Mouse (Mus musculus): ENCODE results near the gene Cdk9.

The Cdk9 gene

DNA sequence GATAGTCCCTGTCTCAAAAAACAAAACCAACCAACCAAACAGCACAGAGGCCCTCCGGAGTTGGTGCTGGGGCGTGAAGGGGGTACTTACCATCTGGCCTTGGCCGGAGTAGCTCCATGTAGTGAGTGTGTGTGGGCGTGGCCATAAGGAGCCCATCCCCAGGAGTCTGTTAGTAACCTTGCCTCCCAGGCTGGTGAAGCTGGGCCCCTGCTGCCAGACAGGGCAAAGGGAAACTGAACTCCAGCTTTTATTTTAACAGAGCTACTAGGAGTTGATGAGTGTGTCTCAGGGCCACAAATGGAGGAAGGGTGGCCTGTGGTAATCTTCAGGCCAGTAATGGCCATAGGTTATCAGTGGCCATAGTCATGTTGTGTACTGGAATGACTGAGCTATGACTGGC, 21.6 kb upstream of the Cdk9 start:
- no peak for DNase-seq (ENCODE audit: low spot score in 2 of 2)

DNA sequence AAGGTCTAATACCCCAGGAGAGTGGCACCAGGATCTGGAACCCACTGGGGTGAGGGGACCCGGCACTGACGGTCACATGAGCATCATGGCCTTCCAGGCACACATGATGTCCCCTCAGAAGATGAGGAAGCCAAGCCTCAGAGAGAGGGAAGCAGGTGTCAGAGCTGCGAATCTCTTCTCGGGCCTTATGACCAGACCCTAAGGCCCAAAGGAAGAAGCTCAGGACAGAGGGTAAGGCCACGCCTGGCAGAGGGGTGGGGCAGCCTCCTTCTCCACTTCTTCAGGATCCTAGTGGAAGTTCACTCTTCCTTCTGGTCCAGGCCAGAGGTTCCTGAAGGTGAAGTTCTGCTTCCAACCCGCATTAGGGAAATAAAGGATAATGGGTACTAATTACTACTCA, 19.8 kb upstream of the Cdk9 start:
- DNase-seq (ENCODE audit: low spot score in 2 of 2), result no peak

DNA sequence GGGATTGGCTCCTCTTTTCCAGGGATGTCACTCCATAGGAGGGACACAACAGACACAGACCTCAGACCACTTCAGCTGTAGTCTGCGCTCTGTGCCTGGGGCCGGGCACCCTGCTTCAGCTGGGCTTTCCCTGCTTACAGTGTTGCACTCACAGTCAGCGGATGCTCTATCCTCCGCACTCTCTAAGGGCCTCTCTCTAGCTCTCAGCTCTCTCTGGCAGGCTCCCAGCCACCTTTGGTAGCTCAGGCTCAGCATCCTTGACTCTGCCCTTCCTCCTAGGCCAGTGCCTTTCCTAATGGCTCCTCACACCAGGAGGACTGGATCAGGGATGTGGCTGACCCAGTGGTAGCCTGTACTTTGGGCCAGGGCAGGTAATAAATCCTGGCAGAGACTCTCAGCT, 19.0 kb upstream of the Cdk9 start:
- DNase-seq (ENCODE audit: low spot score in 2 of 2), result no peak

DNA sequence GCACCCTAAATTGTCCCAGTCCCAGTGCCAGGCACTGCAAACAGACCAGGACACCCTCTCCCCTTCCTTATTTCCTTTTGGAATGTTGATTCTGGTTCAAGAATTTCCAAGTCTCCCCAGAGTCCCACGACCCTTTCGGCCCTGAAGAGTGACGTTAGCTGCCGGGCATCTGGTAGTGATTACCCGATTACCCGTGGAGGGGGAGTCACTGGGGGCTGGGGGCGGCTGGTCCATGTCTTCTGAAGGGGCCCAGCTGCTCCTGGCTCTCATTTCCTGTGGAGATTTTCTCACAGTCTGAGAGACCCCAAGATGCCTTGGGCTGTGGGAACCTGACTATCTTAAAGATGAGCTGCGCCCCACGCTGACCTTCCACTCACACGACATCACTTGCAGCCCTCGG, 18.0 kb upstream of the Cdk9 start:
- DNase-seq (ENCODE audit: low spot score in 2 of 2), result no peak

DNA sequence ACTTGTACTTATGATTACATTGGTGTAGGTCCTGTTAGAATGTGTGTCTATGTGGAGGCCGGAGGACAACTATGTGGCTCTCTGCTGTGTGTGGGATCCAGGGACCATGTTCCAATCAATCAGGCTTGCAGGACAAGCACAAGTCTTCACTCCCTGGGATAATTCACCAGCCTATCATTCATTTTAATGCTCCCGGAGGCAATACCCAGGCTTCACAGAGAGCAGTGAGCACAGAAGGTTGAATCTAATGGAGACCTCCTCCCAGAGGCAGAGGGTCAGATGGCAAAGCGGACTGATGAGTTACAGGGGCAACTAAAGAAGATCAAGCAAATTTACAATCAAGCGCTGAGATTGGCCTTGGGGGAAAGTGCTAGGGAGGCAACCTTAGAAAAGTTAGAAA, 16.7 kb upstream of the Cdk9 start:
- DNase-seq (ENCODE audit: low spot score in 2 of 2), result no peak

DNA sequence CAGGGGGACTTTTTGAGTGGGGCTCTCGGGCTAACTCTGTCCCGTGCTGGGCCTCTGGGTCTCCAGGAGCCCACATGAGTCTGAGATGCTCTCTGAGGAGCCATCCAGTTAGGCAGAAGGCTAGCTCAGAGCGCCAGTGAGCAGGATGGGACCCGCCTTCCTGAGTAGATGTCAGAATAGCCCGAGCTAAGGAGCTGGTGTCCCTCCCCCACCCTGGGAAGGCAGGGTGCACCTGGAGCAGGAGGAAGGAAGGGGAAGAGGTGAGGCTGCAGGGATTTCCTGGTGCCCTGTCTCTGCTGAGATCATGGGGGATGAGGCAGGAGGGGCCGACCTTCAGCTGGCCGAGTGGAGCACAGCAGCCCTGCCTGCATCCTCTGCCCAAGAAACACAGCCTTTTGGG, 15.6 kb upstream of the Cdk9 start:
- DNase-seq (ENCODE audit: low spot score in 2 of 2), result no peak

DNA sequence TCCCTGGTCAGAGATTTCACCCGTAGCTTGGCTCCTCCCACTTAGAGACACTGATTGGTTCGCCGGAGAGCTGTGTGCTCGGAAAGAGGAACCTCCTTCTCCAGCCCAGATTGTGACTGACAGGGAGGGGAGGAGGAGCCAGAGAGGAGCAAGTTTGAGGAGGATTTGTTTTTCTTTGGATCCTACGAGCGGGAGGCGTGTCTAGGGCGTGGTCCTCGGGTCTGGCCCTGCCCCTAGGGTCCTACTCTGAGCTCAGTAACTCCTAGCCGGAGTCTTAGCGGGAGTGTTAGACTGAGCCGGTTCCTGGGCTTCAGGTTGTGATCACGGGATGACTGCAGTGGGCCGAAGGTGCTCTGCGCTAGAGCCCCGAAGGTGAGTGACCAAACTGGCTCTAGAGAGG, 14.6 kb upstream of the Cdk9 start:
- DNase-seq (ENCODE audit: low spot score in 2 of 2), result peak; percentile 72 to 79

DNA sequence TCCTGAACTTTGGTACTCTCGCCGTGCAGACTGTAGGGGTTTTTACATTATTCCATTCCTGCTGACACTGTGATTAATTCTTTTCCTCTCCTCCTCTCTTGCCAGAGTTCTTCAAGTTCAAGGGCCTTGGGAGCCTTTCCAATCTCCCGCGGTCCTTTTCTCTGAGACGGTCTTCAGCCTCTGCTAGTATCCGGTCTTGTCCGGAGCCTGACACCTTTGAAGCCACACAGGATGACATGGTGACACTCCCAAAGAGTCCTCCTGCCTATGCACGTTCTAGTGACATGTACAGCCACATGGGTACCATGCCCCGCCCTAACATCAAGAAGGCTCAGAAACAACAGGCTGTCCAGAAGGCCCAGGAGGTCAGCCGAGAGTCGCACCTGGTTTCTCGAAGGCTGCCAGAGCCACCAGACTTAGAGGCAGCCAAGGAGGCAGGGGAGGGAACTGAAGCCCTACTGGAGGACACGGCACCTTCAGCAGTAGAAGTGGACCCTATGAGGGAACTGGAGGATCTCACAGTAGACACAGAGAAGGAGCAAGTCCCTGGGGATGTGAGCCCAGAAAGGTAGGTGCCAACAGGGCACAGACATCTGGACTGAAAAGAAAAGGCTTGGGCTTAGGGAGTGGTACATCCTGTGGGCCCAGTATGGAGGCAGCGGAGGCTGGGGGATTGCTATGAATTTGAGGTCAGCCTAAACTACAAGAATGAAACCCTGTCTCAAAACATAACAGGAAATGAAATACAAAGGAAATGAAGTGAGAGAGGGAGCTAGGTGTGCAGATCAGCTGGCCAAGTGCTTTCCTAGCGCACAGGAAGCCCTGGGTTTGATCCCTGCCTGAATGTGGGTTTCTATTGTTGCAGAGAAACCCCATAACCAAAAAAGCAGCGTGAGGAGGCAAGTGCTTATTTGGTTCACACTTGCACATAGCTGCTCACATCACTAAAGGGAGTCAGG, 12.2 kb upstream of the Cdk9 start:
- no peak for DNase-seq (ENCODE audit: low spot score in 2 of 2)

DNA sequence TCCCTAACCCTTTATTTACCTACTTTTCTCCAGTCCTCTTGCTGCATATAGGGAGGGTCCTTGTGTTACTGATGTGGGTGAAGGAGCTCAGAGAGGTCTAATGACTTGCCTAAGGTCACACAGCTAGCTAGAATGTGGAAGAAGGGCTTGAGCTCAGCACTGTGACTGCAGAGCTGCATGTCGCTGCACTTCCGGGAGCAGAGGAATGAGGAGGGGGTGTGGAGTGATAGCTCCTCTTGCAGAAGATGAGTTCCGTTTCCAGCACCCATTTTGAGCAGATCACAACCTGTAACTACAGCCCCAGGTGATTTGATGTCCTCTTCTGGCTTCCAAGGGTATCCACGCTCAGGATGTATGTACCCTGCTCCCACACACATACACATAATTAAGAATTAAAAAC, 11.3 kb upstream of the Cdk9 start:
- no peak for DNase-seq (ENCODE audit: low spot score in 2 of 2)

DNA sequence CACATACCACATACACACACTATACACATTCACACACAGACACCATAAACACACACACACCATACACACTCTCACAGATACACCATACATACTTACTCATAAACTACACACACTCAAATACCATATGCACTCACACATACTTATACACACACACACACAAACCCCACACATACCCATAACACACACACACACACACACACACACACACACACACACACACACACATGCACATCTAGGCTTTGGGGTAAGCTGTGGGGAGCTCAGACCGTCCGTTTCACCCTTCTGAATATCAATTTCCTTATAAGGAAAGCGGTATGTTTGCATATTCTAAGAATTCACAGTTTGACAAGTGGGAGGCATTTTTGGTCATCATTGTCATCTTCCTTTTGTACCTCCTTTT, 9.7 kb upstream of the Cdk9 start:
- no peak for DNase-seq (ENCODE audit: low spot score in 2 of 2)

DNA sequence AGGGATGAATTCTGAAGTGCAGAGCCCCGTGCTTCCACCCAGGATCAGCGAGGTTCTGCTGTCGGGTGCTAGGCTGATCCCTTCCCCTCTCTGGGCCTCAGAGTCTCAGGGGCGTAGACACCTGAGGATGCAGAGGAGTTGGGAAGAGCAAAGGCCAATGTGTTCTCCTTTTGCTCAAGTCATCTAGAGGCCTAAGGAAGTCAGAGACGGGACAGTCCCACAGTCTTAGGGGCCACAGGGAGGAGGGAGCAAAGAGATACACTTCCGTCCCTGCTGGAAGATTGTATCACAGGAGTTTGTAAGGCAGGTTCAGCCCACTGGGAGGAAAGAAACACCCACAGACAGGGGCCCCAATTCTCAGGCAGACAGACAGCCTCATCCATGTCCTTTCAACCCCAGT, 9.2 kb upstream of the Cdk9 start:
- DNase-seq (ENCODE audit: low spot score in 2 of 2), result no peak

DNA sequence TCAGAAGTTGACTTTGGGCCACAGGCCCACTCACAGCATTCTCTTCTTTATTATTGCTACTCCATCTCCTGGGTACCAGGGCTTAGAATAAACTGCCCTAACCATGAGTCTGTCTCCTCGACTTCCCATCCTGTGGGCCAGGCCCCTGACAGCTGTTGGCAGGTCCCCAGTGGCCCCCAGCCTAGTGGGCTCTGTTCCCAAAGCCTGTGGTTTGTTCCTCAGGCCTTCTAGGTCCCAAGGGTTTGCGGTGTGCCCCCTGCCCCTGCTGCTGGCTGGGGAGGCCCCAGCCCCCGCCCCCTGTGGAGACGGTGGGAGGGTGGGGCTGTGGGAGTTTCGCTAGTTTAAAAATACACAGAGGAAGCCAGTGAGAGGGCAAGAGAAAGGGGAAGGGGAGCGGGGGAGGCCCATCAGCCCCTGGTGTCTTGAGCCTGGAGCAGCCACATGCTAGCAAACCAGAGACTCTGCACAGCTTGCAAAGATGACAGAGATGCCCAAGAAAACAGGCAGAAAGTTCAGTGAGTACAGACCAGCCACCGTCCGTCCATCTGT, 7.9 kb upstream of the Cdk9 start, which contains the start of gene Sh2d3c:
Gene Sh2d3c (plus strand): TSS at position 375 of the 549 bp plus-strand sequence.
- DNase-seq (ENCODE audit: low spot score in 2 of 2), result peak; percentile 65 to 78

DNA sequence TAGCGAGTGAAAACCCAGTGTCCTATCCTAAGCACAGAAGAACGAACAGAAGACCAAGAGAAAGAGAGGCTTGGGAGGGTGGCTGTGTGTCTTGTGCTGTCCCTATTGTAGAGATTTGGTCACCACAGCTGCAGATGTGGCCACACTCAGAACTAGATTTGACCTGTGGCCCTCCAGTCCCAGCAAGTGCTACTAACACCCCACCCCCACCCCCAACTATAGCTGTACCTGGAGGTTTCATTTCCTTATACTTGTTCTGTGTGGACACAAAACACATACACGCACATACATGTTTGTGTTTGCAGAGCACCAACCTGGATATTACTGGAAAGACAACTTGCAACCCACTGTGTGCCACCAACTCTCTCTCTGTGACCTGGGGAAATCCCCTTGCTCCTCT, 7.2 kb upstream of the Cdk9 start:
- no peak for DNase-seq (ENCODE audit: low spot score in 2 of 2)

DNA sequence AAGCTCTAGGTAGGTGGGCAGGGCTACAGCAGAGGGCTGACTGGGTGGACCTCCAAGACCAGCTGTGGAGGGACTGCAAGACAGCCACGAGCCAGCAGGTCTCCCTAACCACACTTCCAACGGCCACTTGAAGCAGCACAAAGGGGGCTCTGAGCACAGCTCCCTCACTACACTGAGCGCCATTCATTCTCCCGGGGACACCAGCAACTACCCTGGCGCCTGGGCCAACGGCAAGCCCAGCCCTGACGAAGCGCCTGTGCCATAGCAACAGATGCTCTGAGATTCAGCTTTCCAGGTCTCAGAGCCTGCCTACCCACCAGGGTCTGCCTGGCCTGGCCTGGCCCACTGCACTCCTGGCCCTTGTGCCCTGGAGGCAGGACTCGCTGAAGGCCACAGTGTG, 5.9 kb upstream of the Cdk9 start:
- no peak for DNase-seq (ENCODE audit: low spot score in 2 of 2)

DNA sequence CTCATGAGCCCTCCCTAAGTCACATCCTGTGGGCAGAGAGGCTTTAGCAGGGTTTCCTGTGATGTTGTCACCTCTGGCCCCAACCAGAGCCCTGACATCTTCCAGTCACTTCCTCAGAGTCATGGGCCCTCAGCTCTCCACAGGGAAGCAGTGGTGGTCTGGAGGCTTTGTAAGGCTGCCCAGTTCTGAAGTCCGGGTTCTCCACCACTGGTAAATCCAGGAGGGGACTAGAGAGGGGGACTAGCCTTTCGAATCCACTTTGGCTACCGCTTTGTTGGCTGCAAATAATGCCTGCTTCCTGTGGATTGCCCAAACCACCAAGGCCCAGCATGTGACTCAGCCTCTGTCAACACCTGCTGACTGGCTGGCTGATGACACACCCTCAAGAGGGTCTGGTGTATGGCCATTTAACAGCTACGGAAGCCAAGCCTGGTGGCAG, 2.1 kb upstream of the Cdk9 start:
- peak; percentile 54 to 73 for DNase-seq (ENCODE audit: low spot score in 2 of 2)

DNA sequence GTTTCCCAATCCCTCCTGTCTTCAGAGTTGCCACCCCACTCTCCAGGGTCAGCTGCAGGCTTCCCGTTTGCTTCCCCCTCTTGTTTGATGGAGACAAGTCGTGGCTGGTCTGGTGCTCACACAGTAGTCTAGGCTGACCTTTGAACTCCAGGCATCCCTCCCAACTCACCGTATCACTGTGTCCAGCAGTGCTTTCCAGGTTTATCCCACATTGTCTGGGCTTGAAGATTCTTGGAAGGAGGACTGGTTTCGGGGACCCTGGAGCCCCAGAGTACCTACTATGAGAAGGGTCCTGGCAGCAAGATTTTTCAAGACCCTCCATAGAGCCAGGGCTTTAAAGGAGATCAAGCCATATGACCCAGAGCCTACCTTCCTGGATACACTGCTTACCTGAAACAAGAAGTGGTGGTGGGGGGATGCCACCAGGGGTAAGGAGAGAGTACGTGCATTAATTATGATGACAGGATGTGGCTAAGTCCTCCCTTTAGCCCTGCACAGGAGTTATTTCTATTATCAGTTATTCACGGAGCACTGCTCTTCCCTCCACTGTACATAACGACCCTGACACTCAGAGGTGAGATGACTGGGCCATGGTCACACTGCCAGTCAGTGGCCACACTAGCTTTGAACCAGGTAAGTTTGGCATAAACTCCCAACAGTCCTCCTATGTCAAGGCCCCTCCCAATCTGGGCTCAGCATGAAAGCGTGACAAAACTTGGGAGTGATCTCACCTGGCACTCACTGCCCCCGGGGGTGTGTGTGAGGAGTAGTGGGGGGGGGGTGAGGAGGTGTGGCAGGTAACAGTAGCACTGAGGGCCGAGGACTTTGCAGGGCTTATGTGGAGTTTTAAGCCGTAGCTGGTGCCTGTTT, 1.5 kb upstream of the Cdk9 start:
- DNase-seq (ENCODE audit: low spot score in 2 of 2), result no peak

DNA sequence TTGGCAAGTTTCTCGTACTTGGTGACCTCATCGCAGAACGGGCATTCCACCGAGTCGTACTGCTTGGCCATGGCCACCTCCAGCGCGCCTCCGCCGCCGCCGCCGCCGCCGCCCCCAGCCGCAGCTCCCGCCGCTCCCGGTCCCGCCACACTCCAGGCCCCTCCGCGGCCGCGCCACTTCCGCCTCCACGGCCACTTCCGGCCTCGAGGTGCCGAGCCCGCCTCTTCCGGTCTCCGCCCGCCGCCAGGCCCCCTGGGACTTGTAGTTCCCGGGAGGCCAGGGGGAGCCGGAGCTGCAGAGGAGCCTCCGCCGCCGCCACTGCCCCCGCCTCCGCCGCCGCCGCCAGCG, 316 bp downstream of the Cdk9 start:
- DNase-seq (ENCODE audit: low spot score in 2 of 2), result peak; percentile 95 to 98

DNA sequence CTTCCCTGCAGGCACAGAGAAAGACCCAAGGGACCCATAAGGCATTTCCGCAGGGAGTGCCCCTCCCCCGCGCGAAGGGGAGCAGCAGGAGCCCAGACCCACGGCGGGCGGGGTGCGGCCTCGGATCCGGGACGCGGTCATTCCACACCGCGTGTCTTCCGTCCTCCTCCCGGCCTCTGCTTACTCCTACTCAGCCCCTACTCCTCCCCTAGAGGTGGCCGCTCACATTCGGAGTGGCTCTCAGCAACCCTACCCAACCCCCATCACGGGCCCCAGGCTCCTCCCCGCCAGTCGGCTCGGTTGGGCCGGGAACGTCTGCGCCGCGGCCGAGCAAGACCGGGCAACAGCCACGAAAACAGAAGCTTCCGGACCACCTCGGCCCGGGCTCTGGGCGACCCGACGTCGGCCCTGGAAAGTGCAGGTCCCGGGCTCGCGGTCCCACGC, 746 bp downstream of the Cdk9 start:
- DNase-seq (ENCODE audit: low spot score in 2 of 2), result peak; percentile 80 to 87

DNA sequence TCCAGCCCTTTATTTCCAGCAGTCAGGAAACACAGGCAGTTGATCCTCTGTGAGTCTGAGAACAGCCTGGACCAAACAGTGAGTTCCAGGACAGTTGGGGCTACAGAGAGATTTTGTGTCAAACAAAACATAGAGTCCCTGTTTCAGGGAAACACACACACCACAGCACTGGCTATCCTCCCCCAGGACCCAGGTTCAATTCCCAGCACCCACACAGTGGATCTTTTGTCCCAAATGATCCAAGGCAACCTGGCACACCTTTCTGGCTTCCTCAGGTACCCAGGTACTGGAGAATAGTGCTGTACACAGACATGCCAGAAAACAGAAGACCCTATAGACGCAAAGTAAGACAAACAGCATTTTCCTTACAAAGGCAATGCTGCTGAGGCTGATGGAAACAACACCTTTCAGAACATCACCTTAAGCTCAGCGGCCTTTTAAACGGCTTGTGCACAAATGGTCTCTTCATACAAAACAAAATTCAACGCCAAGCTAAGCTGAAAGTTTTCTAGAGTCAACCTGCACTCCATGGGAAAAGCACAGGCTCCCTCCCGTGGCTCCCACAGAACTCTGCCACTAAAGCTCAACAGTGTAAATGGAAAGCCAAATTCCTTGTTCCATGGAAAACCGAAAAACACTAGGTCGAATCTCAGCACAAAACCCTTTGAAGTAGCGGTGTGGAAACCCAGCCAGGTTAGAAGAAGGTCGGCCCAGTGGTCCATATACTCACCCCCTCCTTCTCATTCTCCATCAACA, 1.4 kb downstream of the Cdk9 start:
- no peak for DNase-seq (ENCODE audit: low spot score in 2 of 2)

DNA sequence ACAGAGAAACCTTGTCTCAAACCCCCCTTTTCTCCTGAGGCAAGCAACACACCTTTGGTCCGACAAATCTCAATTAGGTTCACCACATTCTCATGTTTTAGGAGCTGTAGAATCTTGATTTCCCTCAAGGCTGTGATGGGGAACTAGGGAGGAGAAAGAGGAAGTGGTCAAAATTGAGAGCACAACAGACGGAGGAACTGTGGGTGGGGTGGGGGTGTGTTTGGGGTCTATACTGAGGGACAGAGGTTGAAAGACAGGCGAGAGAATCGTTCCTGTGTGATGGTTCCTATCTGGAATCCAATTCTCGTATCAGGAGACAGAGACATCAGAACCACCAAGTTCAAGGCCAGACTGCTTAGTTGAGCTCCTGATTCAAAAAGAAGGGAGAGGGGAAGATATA, 2.5 kb downstream of the Cdk9 start:
- DNase-seq (ENCODE audit: low spot score in 2 of 2), result no peak

DNA sequence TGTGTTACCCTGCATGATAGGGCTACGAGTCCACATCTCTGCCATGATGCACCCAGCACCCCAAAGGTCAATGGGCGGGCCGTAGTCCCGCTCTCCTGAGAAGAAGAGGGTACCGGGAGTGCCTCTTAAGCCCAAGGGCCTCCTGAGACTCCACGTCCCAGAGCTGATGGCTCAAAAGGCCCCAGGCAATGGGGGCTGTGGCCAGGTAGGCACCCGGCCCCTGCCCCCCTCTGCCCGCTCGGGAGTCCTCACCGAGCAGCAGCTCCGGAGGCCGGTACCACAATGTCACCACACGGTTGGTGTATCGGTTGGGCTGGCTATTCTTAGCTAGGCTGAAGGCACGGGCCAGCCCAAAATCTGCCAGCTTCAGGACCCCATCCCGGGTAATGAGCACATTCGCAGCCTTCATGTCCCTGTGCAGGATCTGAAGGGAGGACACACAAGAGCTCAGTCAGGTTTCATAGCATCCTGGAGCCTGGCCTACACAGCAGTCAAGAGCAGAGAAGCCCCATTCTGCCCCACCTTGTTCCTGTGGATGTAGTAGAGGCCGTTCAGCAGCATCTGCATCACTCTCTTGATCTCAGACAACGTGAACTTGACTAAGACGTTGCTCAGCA, 3.2 kb downstream of the Cdk9 start:
- no peak for DNase-seq (ENCODE audit: low spot score in 2 of 2)
